Mouse (Mus musculus) limb, embryonic 14.5 days (tissue): ENCODE data around the gene Gal3st4. TPM values are rescaled to one million over a fixed set of nuclear protein-coding genes. Genes with fewer than 3 reads are reported as not detected.

Experiments
- ATAC-seq: fragments of 200-750 bp; cut with Nextera tagmentation; 2 replicates; pipeline ENCODE4 v1.8.0; 2017; ENCODE audit warnings: low read depth, moderate number of reproducible peaks, moderate TSS enrichment; ENCODE audit not compliant: low FRiP score
- DNase-seq: peaks from one replicate; pipeline ENCODE4 v3.0.0-alpha.2; 2015; ENCODE audit warnings: low spot score
- H3K27ac ChIP-seq: fragments of 300-500 bp; sonication (generic); replicated peaks from 2 replicates; pipeline ENCODE4 v1.5.1; 2014; ENCODE audit warnings: low read depth, mild to moderate bottlenecking, low read length, moderate library complexity, mixed read lengths
- H3K27me3 ChIP-seq: fragments of 300-500 bp; sonication (generic); 2 replicates; pipeline ENCODE4 v1.6.1; 2014; ENCODE audit warnings: low read length, mixed read lengths; ENCODE audit not compliant: control insufficient read depth, insufficient read depth
- H3K36me3 ChIP-seq: fragments of 300-500 bp; sonication (generic); 2 replicates; pipeline ENCODE4 v1.6.1; 2014; ENCODE audit warnings: mild to moderate bottlenecking, low read length, moderate library complexity, mixed read lengths; ENCODE audit not compliant: control insufficient read depth, insufficient read depth
- H3K4me1 ChIP-seq: fragments of 300-500 bp; sonication (generic); 2 replicates; pipeline ENCODE4 v1.6.1; 2014; ENCODE audit warnings: antibody characterized with exemption, low read length, mixed read lengths; ENCODE audit not compliant: control insufficient read depth, insufficient read depth
- H3K4me2 ChIP-seq: fragments of 300-500 bp; sonication (generic); replicated peaks from 2 replicates; pipeline ENCODE4 v1.6.1; 2014; ENCODE audit warnings: low read depth, mild to moderate bottlenecking, low read length, moderate library complexity; ENCODE audit not compliant: severe bottlenecking
- H3K4me3 ChIP-seq: fragments of 300-500 bp; sonication (generic); replicated peaks from 2 replicates; pipeline ENCODE4 v1.5.1; 2014; ENCODE audit warnings: low read length
- H3K9ac ChIP-seq: fragments of 300-500 bp; sonication (generic); 2 replicates; pipeline ENCODE4 v1.6.1; 2014; ENCODE audit warnings: mild to moderate bottlenecking, low read depth, low read length, moderate library complexity; ENCODE audit not compliant: severe bottlenecking
- H3K9me3 ChIP-seq: fragments of 300-500 bp; sonication (generic); 2 replicates; pipeline ENCODE4 v1.6.1; 2016; ENCODE audit warnings: low read length; ENCODE audit not compliant: control insufficient read depth
- POLR2A ChIP-seq: fragments of 200-500 bp; IDR thresholded peaks from 2 replicates; pipeline ENCODE4 v1.8.0; 2012; ENCODE audit warnings: inconsistent platforms, mild to moderate bottlenecking, moderate library complexity, borderline replicate concordance; ENCODE audit not compliant: insufficient read depth, insufficient read length; ENCODE audit errors: extremely low read depth
- WGBS: fragments of 180-500 bp; shearing (Covaris S2); extraction: QIAGEN DNeasy Blood & Tissue Kit; methylation state at CpG from one replicate; pipeline ENCODE4 v1.1.7; 2014; 5-methylcytosine and 5-hydroxymethylcytosine counted together
- polyA plus RNA-seq, 2 experiments: library from polyadenylated mRNA; depleted of rRNA in 1 of 2; stranded (reverse) in 1 of 2; unstranded in 1 of 2; fragments of >200 nt; fragmentation: Nextera tagmentation in 1 of 2; extraction: Ambion mirVana in 1 of 2; gene quantifications; 2 replicates each; pipeline versions ENCODE4 v1.2.1 to v1.2.3; 2012 to 2014

Gal3st4 gene
- polyA plus RNA-seq, 2 experiments: 1.9 to 3.7 TPM

GRCm38 (mm10) chr5:138251144-138251543 is 21.5 kb downstream of the Gal3st4 start:
- H3K4me1 ChIP-seq: peaks cover 7% of the 10 kb centered on the region

DNA sequence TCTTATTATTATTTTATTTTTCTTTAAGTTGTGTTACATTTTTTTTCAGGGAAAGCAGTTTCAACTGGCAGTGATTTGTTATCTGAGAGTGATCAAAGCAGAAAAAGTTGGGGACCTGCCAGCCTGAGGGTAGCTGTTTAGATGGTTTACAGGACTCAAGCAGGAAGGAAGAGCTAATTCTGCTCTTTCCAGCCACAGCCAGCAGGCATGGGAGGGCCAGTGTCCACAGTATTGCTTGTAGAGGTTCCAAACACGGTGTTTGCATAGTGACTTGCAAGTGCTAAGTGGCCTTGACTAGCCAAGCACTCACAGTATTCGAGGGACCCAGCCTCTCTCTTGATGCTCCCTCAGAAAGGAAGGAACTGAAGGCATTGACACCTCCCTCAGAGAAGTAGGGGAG is 31.1 kb downstream of the Gal3st4 start:
- H3K27me3 ChIP-seq: no peaks in the 10 kb centered on the region

More at GRCm38 (mm10) chr5:138251144-138251543, 21.5 kb downstream of the Gal3st4 start:
- no peak overlapping the region for H3K4me2 ChIP-seq
- H3K27ac ChIP-seq: no peak overlapping the region
- H3K9ac ChIP-seq: no peak overlapping the region
- no peaks in the 10 kb centered on the region for H3K36me3 ChIP-seq
- WGBS: 81% methylated on average over 12 of the region's 12 CpGs
- ATAC-seq: no peak
- DNase-seq: no peak
- H3K9me3 ChIP-seq: no peaks in the 10 kb centered on the region
- H3K4me3 ChIP-seq: no peak overlapping the region
- H3K27me3 ChIP-seq: no peaks in the 10 kb centered on the region
- no peak for TF ChIP-seq POLR2A

GRCm38 (mm10) chr5:138234224-138234623 is 38.4 kb downstream of the Gal3st4 start:
- TF ChIP-seq POLR2A: no peak
- DNase-seq (no peak), ATAC-seq (no peak)
- no peak overlapping the region for H3K4me3 ChIP-seq
- no peak overlapping the region for H3K27ac ChIP-seq
- no peaks in the 10 kb centered on the region for H3K27me3 ChIP-seq
- H3K4me2 ChIP-seq: no peak overlapping the region
- no peak overlapping the region for H3K9ac ChIP-seq
- H3K9me3 ChIP-seq: no peaks in the 10 kb centered on the region
- no peaks in the 10 kb centered on the region for H3K4me1 ChIP-seq
- no peaks in the 10 kb centered on the region for H3K36me3 ChIP-seq

More for the DNA sequence above, 31.1 kb downstream of the Gal3st4 start:
- 30% methylated on average over 2 of the region's 2 CpGs for WGBS
- Histone ChIP-seq H3K9me3 (no peaks in the 10 kb centered on the region), H3K27ac (no peak overlapping the region), H3K4me1 (no peaks in the 10 kb centered on the region), H3K36me3 (no peaks in the 10 kb centered on the region), H3K4me3 (no peak overlapping the region), H3K9ac (no peak overlapping the region), H3K4me2 (no peak overlapping the region)
- ATAC-seq: no peak
- DNase-seq: no peak
- TF ChIP-seq POLR2A: no peak

- H3K4me1 ChIP-seq: no peaks in the 10 kb centered on the region
- H3K4me2 ChIP-seq: no peak overlapping the region
- no peak overlapping the region for H3K27ac ChIP-seq
- no peak overlapping the region for H3K9ac ChIP-seq
- no peak overlapping the region for H3K4me3 ChIP-seq
- DNase-seq (no peak), ATAC-seq (no peak)
- TF ChIP-seq POLR2A: no peak
- H3K9me3 ChIP-seq: no peaks in the 10 kb centered on the region
- H3K36me3 ChIP-seq: no peaks in the 10 kb centered on the region
- no peaks in the 10 kb centered on the region for H3K27me3 ChIP-seq
- 82% methylated on average over 2 of the region's 2 CpGs for WGBS
These were observed 38.9 kb downstream of the Gal3st4 start for GRCm38 (mm10) chr5:138233778-138234177.

- no peak for ATAC-seq
- Histone ChIP-seq H3K9ac (no peak overlapping the region), H3K9me3 (no peaks in the 10 kb centered on the region), H3K4me2 (no peak overlapping the region), H3K27me3 (no peaks in the 10 kb centered on the region), H3K4me3 (no peak overlapping the region), H3K36me3 (no peaks in the 10 kb centered on the region), H3K4me1 (no peaks in the 10 kb centered on the region), H3K27ac (no peak overlapping the region)
- no peak for TF ChIP-seq POLR2A
- WGBS: 83% methylated on average over 3 of the region's 3 CpGs
- no peak for DNase-seq
These were observed 43.1 kb downstream of the Gal3st4 start for GRCm38 (mm10) chr5:138229511-138229910.

DNA sequence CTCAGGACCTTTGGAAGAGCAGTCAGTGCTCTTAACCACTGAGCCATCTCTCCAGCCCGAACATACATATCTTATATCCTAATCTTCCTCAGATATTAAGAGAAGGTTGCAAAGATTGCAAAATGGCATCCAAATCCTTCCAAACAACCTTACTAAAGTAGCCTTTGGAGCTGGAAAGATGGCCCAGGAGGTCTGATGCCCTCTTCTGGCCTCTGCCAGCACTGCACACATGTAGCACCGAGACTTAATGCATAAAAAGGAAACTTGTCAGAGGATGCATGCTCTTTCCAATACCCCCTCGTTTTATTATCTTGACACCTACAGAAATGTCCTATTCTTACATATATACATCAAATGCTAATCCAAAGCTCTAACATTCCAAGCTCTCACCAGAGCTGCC is 44.6 kb downstream of the Gal3st4 start:
- TF ChIP-seq POLR2A: no peak
- Histone ChIP-seq H3K4me3 (no peak overlapping the region), H3K27ac (no peak overlapping the region), H3K36me3 (no peaks in the 10 kb centered on the region), H3K27me3 (no peaks in the 10 kb centered on the region), H3K4me1 (no peaks in the 10 kb centered on the region), H3K9ac (no peak overlapping the region), H3K4me2 (no peak overlapping the region), H3K9me3 (no peaks in the 10 kb centered on the region)
- ATAC-seq: no peak
- DNase-seq: no peak
- WGBS: 59% methylated on average over 3 of the region's 3 CpGs
